Mouse (Mus musculus): ENCODE measurements around the gene Trmt112. TPM values are rescaled to one million over a fixed set of nuclear protein-coding genes. Genes with fewer than 3 reads are reported as not detected.

The Trmt112 gene
- total RNA-seq, 1 experiment: 105 TPM

DNA sequence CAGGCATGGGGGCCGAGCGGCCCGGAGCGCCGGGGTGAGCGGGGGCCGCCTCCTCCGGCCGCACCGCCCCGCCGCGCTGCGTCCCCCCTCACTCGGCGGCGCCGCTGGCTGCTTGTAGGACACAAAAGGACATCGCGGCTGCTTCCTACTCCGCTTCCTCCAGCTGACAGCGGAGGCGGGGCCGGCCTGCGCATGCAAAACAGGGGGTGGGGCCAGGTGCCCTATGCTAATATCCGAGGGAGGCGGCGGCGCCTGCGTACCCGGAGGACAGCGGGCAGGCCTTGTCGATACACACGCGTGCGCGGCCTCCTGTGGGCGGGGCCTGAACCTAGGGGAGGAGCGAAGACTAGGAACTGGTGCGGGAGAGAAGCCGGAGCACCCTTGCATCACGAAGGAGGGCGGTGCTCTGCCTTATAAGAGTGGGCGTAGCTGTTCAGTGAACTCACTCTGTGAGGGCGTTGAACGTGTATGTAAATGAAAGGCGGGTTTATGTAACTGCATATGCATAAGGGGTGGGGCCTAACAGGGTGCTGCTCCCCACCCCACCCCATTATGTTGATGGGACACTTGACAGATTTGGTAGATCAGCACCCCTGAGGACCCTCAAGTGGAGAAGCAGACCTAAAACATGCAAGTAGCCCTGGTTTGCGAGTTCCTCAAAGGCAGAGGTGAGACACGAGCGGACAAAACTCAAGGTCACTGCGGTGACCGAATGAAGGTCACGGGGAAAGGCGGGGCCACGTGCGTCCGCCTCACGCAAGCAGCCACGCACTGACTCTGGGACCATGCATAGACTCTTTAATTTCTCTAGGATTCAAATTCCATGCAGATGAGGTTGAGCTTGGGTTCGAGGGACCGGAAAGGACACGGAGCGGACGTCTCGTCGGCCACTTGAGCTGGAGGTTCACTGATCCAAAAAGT lies 12.4 kb downstream of the Trmt112 start, which contains the start of gene Esrra:
TSS of gene Esrra (minus strand) at position 167 of the 921 bp plus-strand sequence.
- H3K9me3 ChIP-seq (ENCODE audit: control insufficient read depth, insufficient read depth, low read depth, low read length): no peaks in the 10 kb centered on the region
- peaks cover 3 to 17% of the 10 kb centered on the region in 2 experiments; a peak in 3 of 4 replicates for H3K4me1 ChIP-seq (ENCODE audit: control insufficient read depth in 2 of 2, insufficient read depth in 2 of 2, low read length in 2 of 2, poor library complexity in 1 of 2)
- peak within 1 kb of the TSS; percentile 77 for H3K27ac ChIP-seq (ENCODE audit: insufficient read depth, low read depth, low read length, poor library complexity, severe bottlenecking)
- in situ Hi-C loops (cut with MboI; ENCODE audit: low sequenced_read_pairs in 2 of 2, unreplicated experiment in 2 of 2): no loop called here
- TF ChIP-seq CHD2 (IDR thresholded peaks at IDR 0.05; ENCODE audit: low read depth, low read length): no peak
- 0 out of 2 replicates have a peak, but pooled peaks have one; percentile 19 for TF ChIP-seq MAFK (IDR thresholded peaks at IDR 0.05; ENCODE audit: insufficient read depth, low read depth, low read length)
- H3K36me3 ChIP-seq (ENCODE audit: control insufficient read depth, insufficient read depth, low read length, poor library complexity, severe bottlenecking): peaks cover 2% of the 10 kb centered on the region; the same call in 1 of the 2 replicates
- H3K4me3 ChIP-seq (ENCODE audit: insufficient read depth in 1 of 2, low read depth in 1 of 2, low read length in 2 of 2, poor library complexity in 1 of 2, severe bottlenecking in 1 of 2): peak within 1 kb of the TSS; percentile 72 to 83
- peak within 1 kb of the TSS; percentile 83 for H3K9ac ChIP-seq (ENCODE audit: insufficient read depth, low read depth, low read length, poor library complexity, severe bottlenecking)
- DNase-seq (ENCODE audit: low read depth, low spot score): peak; percentile 100

DNA sequence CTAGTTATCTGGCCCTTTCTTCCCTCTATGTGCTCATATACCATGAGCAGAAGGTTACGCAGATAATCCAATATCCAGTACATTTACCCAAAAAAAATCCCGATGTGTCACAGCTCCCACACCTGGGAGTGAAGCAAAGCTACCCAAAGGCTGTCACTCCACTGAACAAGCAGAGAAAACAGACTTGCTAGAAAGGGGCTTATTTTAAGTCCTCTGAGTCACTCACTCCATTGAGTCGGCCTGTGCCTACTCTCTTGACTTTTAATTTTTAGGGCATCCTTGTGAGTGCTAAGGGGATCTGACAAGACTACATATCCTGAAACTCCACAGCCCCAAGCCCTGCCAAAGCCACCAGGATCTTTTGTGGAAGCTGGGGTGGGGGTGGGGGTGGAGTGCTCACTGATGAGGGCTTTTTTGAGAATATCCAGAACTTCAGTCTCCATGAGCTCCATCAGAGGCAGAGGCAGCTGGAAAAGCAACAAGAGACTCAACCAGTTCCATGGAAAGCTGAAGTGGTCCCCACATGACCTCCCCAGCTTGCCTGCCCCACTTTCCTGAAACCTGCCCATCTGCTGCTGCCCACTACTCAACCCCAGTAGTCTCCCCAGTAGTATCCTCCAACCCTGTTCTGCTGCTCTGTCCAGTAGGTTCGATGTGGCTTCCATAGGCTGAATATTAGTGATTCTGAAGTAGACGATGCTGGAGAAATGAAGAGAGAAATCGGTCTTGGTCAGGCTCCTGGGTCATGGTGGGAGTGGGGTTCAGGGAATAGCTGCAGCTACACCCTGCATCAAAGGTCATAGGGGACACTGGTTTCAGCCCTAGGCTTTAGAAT lies 13.6 kb downstream of the Trmt112 start:
- H3K9me3 ChIP-seq (ENCODE audit: control insufficient read depth, insufficient read depth, low read depth, low read length): no peaks in the 10 kb centered on the region
- peaks cover 2% of the 10 kb centered on the region; the same call in 1 of the 2 replicates for H3K36me3 ChIP-seq (ENCODE audit: control insufficient read depth, insufficient read depth, low read length, poor library complexity, severe bottlenecking)
- H3K9ac ChIP-seq (ENCODE audit: insufficient read depth, low read depth, low read length, poor library complexity, severe bottlenecking): no peak overlapping the region
- TF ChIP-seq HCFC1 (IDR thresholded peaks at IDR 0.05; ENCODE audit: borderline replicate concordance, insufficient read depth, low read length): no peak
- TF ChIP-seq ZC3H11A (IDR thresholded peaks at IDR 0.05; ENCODE audit: borderline replicate concordance, low read depth, low read length): no peak
- no peak for TF ChIP-seq CHD2 (IDR thresholded peaks at IDR 0.05; ENCODE audit: low read depth, low read length)
- no peak for TF ChIP-seq MAFK (IDR thresholded peaks at IDR 0.05; ENCODE audit: insufficient read depth, low read depth, low read length)
- TF ChIP-seq ZNF384 (IDR thresholded peaks at IDR 0.05; ENCODE audit: low read depth, low read length): no peak
- no peak overlapping the region for H3K4me3 ChIP-seq (ENCODE audit: insufficient read depth in 1 of 2, low read depth in 1 of 2, low read length in 2 of 2, poor library complexity in 1 of 2, severe bottlenecking in 1 of 2)
- no peak for DNase-seq (ENCODE audit: low read depth, low spot score)
- in situ Hi-C loops (cut with MboI; ENCODE audit: low sequenced_read_pairs in 2 of 2, unreplicated experiment in 2 of 2): no loop called here
- H3K27ac ChIP-seq (ENCODE audit: insufficient read depth, low read depth, low read length, poor library complexity, severe bottlenecking): no peak overlapping the region
- H3K4me1 ChIP-seq (ENCODE audit: control insufficient read depth in 2 of 2, insufficient read depth in 2 of 2, low read length in 2 of 2, poor library complexity in 1 of 2): peaks cover 3 to 19% of the 10 kb centered on the region in 2 experiments; a peak in 3 of 4 replicates

DNA sequence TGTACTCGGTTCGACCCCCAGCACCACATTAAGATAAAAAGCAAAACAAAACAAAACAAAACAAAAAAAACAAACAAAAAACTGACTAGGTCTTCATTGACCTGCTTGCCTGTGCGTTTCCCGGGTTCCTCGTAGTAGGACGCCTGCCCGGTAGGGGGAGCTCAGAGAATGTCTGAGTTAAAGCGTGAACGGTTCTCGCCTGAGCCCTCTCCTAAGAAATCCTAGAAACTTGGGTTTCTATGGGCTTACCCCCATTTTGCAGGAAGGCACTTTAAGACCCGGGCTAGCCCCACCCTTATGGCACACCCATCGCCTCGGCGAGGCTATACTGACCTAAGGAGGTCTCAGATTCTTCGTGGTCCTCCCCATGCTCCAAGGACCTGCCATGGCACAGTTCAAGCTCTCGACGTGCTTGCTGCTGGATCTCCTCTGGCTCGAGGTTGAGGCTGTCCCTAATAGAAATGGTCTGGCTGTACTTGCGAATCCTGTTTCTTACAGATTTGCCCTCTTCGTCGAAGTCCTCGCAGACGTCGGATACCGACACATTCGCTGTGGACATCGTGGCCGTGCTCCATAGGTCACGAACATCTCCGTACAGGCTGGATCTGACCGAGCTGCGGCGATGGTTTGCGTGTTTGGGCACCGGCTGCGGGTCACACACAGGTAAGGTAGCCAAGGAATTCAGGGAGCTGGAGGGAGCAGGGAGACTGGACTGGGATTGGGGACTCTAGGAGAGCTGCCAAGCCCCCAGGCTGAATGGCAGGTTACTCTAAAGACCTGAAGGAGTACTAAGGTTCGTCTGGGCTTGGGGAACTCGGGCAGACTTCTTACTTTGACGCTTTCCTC lies 15.2 kb downstream of the Trmt112 start:
- peak; percentile 61 for DNase-seq (ENCODE audit: low read depth, low spot score)
- in situ Hi-C loops (cut with MboI; ENCODE audit: low sequenced_read_pairs in 2 of 2, unreplicated experiment in 2 of 2): no loop called here
- peaks cover 2% of the 10 kb centered on the region; the same call in 1 of the 2 replicates for H3K36me3 ChIP-seq (ENCODE audit: control insufficient read depth, insufficient read depth, low read length, poor library complexity, severe bottlenecking)
- peaks cover 3 to 19% of the 10 kb centered on the region in 2 experiments; a peak in 3 of 4 replicates for H3K4me1 ChIP-seq (ENCODE audit: control insufficient read depth in 2 of 2, insufficient read depth in 2 of 2, low read length in 2 of 2, poor library complexity in 1 of 2)
- no peak overlapping the region for H3K27ac ChIP-seq (ENCODE audit: insufficient read depth, low read depth, low read length, poor library complexity, severe bottlenecking)
- no peaks in the 10 kb centered on the region for H3K9me3 ChIP-seq (ENCODE audit: control insufficient read depth, insufficient read depth, low read depth, low read length)
- peak overlapping the region; percentile 35 to 42 for H3K4me3 ChIP-seq (ENCODE audit: insufficient read depth in 1 of 2, low read depth in 1 of 2, low read length in 2 of 2, poor library complexity in 1 of 2, severe bottlenecking in 1 of 2)
- H3K9ac ChIP-seq (ENCODE audit: insufficient read depth, low read depth, low read length, poor library complexity, severe bottlenecking): peak overlapping the region; percentile 28; the same call in 1 of the 2 replicates
- TF ChIP-seq ZNF384 (IDR thresholded peaks at IDR 0.05; ENCODE audit: low read depth, low read length) (no peak), ZC3H11A (IDR thresholded peaks at IDR 0.05; ENCODE audit: borderline replicate concordance, low read depth, low read length) (0 out of 2 replicates have a peak, but pooled peaks have one; percentile 15)

DNA sequence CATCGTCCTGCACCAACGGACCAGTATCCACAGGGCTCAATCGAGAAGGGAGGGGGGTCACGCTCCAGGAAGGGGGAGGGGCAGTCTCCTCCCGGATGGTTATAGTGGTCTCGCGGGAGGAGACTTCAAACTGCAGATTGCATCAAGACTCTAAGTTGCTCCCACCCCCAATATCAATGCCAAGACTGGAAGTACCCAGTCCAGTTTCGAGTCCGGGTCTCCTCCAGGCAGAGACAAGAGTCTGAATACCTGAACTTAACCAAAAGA lies 15.7 kb downstream of the Trmt112 start, which contains the start of gene Catsperz:
TSS of gene Catsperz (minus strand) at position 74 of the 267 bp plus-strand sequence.
- DNase-seq (ENCODE audit: low read depth, low spot score): no peak
- Histone ChIP-seq H3K27ac (ENCODE audit: insufficient read depth, low read depth, low read length, poor library complexity, severe bottlenecking) (no peak within 1 kb of the TSS), H3K4me3 (ENCODE audit: insufficient read depth in 1 of 2, low read depth in 1 of 2, low read length in 2 of 2, poor library complexity in 1 of 2, severe bottlenecking in 1 of 2) (peak within 1 kb of the TSS; percentile 42 to 46), H3K4me1 (ENCODE audit: control insufficient read depth in 2 of 2, insufficient read depth in 2 of 2, low read length in 2 of 2, poor library complexity in 1 of 2) (peaks cover 3 to 15% of the 10 kb centered on the region in 2 experiments), H3K9ac (ENCODE audit: insufficient read depth, low read depth, low read length, poor library complexity, severe bottlenecking) (peak within 1 kb of the TSS; percentile 59), H3K9me3 (ENCODE audit: control insufficient read depth, insufficient read depth, low read depth, low read length) (no peaks in the 10 kb centered on the region), H3K36me3 (ENCODE audit: control insufficient read depth, insufficient read depth, low read length, poor library complexity, severe bottlenecking) (no peaks in the 10 kb centered on the region)
- in situ Hi-C loops (cut with MboI; ENCODE audit: low sequenced_read_pairs in 2 of 2, unreplicated experiment in 2 of 2): no loop called here
- TF ChIP-seq ZNF384 (IDR thresholded peaks at IDR 0.05; ENCODE audit: low read depth, low read length) (no peak), CHD2 (IDR thresholded peaks at IDR 0.05; ENCODE audit: low read depth, low read length) (no peak), HCFC1 (IDR thresholded peaks at IDR 0.05; ENCODE audit: borderline replicate concordance, insufficient read depth, low read length) (no peak), MAFK (IDR thresholded peaks at IDR 0.05; ENCODE audit: insufficient read depth, low read depth, low read length) (no peak), ZC3H11A (IDR thresholded peaks at IDR 0.05; ENCODE audit: borderline replicate concordance, low read depth, low read length) (no peak)
